Mouse (Mus musculus): ENCODE measurements around the gene Plk5.

The Plk5 gene

DNA sequence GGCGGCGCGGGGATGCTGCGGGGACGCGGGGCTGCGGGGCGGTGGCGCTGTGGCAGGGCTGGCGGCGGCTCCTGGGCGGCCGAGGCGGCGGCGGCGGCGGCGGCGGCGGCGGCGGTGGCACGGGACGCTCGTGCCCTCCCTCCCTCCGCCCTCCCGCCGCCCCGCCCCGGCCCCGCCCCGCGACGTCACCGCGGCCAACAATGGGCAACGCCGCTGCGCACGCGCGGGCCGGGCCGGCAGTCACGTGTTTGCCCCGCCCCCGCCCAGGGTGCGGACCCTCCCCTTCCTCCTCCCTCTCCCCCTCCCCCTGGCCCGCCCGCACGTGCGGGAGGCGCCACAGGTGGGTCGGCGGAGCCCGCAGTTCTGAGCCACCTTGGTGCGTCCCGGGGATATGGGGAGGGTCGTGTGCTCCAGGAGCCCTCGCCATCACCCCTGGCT is 31.3 kb downstream of the Plk5 start, which contains the start of gene Mex3d:
Mex3d (minus strand) TSS at position 138 of the 438 bp plus-strand sequence.
- in situ Hi-C loops (cut with MboI, MseI) = no loop called here

DNA sequence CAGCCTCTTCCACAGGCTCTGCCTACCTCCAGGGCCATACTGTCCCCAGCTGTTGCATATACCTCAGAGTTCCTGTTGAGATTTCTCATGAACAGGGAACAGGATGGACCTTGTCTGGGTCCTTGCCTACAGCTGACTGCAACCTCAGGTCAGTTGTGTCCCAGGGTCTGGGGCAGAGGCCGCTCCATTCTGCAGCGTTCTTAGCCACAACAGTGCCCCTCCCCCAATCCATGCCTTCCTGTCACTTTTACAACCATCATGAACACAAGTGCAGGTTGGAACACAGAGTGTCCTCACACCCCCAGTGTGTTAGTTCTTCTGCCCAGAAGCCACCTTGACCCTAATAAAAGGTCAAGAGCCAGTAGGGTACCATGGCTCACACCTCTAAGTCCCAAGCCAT is 32.5 kb downstream of the Plk5 start:
- in situ Hi-C loops (cut with MboI, MseI) = no loop called here

GRCm38 (mm10) chr10:80389185-80389708 is 33.0 kb downstream of the Plk5 start:
- in situ Hi-C loops (cut with MboI, MseI) = no loop called here

GRCm38 (mm10) chr10:80390697-80391096 is 34.4 kb downstream of the Plk5 start:
- in situ Hi-C loops (cut with MboI, MseI) = no loop called here

DNA sequence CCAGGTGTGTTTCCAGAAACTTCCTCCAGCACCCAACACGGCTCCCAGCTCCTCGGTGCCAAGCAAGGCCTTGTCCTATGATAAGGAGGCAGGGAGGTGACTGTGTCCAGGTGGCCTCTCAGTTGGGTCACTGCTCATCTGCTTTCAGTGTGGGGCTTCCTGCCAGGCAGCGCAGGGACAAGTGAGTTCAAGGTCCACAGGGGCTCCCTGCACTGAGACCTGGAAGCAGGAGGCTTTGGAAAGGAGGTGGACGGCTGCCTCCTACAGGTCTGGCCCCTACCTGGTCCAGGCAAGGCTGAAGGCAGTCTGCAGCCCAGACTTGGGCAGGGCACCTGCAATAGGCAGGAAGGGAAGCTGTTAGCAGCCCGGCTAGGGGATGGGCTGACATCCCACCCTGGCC is 36.4 kb downstream of the Plk5 start:
- in situ Hi-C loops (cut with MboI, MseI) = no loop called here

DNA sequence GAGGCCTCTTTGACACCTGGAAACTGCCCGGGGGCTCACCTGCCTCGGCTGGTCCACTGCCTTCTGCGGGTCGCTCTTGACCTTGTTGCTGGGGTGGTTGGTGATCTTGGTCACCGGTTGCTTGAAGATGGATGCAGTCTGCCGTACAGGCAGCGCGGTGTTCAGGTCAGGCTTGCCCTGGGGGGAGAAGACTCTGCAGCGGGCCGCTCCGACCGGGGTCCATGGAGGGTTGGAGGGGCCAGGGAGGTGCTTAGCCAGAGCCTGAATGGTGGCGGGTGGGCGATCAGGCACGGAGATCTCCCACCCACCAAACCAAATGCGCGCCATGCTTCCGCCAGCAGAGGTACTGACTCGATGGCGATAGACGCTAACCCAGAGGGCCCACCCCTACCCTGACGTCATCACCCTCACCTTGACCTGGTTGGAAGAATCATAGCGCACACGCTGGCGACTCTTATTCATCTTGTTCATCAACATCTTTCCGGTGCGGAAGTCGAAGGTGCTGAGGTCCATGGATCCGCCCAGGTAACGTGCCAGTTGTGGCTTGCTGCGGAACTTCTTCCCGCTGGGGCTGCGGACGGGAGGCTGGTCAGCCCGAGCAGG is 38.9 kb downstream of the Plk5 start:
- in situ Hi-C loops (cut with MboI, MseI) = no loop called here

GRCm38 (mm10) chr10:80396822-80397523 is 40.7 kb downstream of the Plk5 start:
- in situ Hi-C loops (cut with MboI, MseI) = no loop called here

- in situ Hi-C loops (cut with MboI, MseI) = no loop called here
Observed at GRCm38 (mm10) chr10:80397524-80398173, 41.4 kb downstream of the Plk5 start.

DNA sequence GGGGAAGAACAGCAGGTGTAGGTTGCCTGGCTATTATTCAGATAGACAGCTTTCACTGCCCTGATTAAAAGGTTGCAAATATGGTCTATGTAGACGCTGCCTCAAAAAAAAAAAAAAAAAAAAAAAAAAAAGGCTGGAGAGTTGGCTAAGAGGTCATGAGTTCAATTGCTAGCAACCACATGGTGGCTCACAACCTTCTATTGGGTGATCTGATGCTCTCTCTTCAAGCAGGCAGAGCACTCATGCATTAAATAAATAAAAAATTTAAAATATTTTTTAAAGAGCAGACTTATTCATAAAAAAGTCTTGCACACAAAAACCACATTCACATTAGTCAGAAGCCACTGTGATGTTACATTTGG is 41.9 kb downstream of the Plk5 start:
- in situ Hi-C loops (cut with MboI, MseI) = no loop called here

DNA sequence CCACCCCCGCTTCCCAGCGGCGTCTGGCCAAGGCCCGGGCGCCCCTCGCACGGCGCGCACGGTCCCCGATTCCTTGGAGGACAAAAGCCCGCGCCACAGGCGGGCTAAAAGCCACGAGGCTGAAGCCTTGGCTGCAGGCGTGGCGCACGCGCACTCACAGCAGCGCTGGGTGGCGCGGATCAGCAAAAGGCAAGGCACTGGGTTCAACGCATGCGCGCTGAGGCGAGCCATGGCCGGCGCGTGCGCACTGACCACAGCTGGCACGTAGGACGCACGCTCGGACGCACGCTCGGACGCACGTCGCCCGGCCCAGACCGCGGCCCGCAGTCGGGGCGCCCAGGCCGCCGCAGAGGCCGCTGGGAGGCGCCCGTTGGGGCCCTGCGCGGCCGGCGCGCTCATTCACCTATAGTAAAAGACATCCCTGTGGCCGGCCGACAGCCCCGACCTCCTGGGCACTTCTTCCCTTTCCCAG is 42.5 kb downstream of the Plk5 start:
- in situ Hi-C loops (cut with MboI, MseI) = no loop called here

DNA sequence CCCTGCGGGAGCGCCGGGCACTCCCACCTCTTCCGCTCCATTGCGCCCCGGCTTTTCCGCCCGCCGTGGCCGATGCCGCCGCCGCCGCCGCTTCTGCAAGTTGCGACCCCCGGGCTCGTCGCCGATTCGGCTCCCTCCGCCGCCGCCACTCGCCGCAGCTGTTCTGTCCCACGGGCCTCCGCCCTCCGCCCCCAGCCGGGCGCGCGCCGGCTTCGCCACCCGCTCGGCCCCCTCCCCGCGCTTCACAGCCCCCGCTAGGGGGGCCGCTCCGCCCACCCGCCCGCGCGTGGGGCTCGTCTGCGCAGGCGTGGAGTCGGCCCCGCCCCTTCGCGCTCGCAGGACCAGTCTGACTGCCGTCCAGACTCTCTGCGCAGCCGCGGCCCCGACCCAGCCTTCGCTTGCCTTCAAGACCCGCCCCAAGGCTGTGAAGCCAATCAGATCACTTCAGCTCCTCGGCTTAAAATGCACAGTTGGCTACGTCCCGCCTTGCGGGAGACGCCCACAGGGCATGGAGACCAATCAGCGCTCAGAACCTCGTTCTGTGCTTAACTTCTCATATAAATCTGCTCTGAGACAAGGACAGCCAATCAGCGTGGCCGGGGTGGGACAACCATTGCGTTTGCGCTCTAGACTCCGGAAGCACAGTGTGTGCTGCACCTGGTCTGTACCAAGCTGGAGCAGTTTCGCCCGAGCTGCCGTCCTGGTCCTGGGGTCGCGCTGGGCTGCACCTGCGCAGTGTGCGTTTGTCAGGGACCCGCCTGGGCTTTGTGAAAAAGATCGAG is 43.1 kb downstream of the Plk5 start, which contains the start of gene Mbd3:
Mbd3 (minus strand) TSS at position 360 of the 782 bp plus-strand sequence.
- in situ Hi-C loops (cut with MboI, MseI) = no loop called here

DNA sequence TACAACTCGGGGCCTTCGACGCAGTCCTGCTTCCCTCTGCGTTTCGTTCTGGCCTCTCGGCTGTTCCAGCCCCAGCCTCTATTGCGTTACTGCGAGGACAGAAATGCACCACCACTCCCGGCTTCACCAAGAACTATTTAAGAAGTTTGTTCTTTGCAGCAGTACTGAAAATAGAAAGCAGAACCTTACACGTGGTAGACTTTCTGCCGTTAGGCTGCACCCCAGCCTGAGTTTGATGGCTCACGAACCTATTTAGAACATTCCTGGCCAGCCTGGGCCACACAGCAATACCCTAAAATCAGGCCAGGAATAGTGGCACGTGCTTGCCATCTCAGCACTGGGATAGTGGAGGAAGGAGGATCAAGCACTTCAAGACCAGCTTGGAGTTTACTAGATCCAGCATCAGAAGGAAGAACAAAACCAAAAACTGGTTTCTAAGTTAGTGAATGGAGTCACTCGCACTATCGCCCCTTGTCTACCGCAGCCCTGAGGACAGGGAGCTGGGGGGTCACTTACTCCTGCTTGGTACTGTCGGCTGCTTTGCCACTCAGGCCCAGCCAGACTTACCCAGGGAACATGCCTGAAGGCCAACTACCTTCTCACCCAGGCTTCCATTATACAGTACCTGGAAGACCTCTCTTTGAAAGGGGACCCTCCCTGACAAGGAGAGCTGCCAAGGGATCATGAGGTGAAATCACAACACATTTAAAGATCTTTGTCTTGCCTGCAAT is 43.9 kb downstream of the Plk5 start:
- in situ Hi-C loops (cut with MboI, MseI) = no loop called here

GRCm38 (mm10) chr10:80400704-80401161 is 44.5 kb downstream of the Plk5 start:
- in situ Hi-C loops (cut with MboI, MseI) = no loop called here

DNA sequence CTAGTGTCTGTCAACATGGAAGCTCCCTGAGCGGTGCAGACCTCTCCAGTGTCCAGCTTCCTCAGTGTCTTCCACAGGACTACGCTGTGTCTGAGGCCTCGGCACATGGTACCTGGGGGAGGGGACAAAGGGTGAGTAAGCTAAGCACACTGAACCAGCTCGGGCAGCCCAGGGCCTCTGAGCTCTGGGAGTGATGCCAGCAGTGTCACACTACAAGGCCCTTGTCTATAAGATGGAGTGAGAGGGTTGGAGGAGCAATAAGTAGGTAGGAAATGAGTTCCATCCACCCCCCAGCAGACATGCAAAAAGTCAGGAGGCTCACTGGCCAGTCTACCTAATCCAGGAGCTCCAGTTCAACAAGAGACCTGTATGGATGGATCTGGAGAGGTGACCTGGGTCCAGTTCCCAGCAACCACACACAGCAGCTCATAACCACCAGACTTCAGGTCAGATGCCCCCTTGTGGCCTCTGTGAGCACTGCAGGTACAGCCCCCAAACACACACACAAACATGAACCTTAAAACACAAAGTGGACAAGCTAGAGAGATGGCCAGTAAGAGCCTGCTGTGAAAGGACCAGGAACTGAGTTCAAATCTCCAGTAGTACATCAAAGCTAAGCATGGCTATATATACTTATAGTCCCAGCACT is 46.9 kb downstream of the Plk5 start:
- in situ Hi-C loops (cut with MboI, MseI) = no loop called here

DNA sequence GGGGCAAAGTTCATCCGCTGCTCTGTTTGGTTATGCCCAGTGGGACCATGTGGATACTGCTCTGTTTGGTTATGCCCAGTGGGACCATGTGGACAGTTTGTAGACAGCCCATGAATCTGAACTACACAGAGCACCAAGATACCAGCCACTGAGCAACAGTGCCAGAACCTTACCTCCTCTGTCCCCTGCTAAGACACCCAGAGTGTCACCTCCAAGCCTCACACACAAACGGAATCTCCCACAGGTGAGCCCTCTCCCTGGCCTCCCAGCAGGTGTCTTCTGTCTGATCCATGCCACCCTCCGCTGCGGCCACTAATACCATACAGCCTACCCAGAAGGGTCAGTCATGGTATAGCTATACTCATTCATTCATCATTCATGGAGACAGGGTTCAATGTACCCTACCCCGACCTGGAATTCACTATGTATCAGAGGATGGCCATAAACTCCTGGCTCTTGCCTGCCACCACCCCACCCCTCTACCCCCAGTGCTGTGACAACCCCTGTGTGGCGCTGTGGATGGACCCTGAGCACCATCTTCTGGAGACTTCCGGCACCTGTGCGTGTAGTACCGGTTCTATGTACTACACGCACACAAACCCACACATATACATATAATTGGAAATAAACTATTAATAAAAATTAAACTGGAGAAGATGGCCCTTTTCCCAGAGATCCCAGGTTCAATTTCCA is 49.4 kb downstream of the Plk5 start:
- in situ Hi-C loops (cut with MboI, MseI) = no loop called here

GRCm38 (mm10) chr10:80406684-80407501 is 50.6 kb downstream of the Plk5 start, which contains the start of gene Uqcr11:
Uqcr11 (minus strand) TSS chr10:80406830.
- in situ Hi-C loops (cut with MboI, MseI) = no loop called here

DNA sequence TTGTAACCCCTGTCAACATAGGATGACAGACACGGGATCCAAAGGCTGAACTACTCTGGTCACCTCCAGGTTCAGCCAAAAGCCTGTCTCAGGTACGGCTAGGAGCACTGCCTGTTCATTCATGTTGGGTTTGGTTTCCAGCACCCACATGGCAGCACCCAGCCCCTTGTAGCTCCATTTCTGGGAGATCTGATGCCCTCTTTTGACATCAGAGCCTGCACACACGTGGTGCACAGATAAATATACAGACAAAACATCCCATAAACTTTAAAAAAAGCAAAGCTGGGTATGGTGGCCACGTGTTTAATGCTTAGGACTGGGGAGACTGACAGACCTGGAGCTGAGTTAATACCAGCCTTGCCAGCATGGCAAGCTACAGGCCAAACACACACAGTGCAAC is 51.7 kb downstream of the Plk5 start:
- in situ Hi-C loops (cut with MboI, MseI) = no loop called here

- in situ Hi-C loops (cut with MboI, MseI) = no loop called here
Observed at GRCm38 (mm10) chr10:80412656-80413541, 56.6 kb downstream of the Plk5 start.
